Mouse (Mus musculus) cerebellum, adult 11 months (tissue): ENCODE data around the gene Syne4.

Source experiments
- DNase-seq: peaks from one replicate; pipeline ENCODE4 v3.0.0; 2022

Syne4 gene

DNA sequence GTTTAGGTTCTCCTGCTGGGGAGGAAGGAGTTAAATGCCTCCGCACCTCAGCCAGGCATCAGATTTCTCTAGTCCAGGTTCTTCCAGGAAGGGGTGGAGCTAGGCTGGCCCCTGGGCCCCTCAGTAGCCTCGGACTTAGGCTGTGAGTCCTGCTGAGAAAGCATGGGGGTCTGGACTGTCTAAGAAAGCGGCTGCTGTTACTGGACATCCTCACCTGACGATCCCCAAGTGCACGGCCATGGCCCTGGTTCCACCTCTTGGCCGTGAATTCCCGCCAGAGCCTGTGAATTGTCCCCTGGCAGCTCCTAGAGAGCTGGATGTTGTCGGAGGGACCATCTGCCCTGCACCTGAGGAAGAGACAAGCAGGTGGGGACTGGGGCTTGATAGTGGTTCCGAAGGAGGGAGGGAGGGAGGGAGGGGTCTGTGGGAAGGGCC, at the start of gene Syne4:
Gene Syne4 (plus strand): TSS at position 87 of the 435 bp plus-strand sequence.
- no peak for DNase-seq

DNA sequence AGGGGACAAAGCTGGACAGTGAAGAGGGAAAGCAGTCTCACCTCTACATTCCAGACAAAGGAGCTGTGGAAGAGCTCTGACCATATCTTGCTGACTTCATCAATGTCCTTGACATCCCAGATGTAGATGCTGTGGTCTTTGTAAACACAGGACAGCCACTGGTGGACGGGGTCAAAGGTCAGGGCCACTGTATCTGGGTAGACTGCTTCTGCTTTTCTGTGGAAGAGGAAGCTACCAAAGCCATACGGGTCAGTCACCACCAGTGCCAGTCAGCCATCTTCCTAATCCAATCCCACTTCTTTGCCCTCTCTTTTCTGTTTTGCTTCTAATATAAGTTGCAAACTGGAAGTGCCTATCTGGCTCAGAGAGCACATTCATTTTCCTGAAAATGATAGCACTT, 49.6 kb upstream of the Syne4 start:
- no peak for DNase-seq

DNA sequence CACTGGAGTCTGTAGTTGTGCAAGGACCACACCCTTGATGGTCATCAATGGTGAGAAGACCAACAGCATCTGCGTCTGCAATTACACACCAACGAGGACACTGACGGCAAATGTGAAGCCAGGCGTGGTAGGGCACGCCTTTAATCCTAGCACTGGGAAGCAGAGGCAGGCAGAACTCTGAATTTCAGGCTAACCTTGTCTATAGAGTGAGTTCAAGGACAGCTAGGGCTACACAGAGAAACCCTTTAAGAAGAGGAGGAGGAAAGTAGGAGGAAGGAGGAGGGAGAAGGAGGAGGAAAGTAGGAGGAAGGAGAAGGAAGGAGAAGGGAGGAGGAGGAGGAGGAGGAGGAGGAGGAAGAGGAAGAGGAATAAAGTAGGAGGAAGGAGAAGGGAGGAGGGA, 49.1 kb upstream of the Syne4 start:
- DNase-seq: no peak

DNA sequence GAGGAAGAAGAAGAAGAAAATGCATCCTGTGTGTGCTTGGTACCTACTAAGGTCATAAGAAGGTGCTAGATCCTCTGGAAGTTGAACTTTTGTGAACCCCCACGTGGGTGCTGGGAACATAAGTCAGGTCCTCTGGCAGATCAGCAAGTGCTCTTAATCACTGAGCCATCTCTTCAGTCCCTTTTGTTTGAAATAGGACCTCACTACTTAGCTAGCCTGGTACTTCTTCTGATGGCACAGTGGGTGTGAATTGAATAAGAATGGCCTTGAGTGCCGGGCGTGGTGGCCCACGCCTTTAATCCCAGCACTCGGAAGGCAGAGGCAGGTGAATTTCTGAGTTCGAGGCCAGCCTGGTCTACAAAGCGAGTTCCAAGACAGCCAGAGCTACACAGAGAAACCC, 48.7 kb upstream of the Syne4 start:
- DNase-seq: no peak

DNA sequence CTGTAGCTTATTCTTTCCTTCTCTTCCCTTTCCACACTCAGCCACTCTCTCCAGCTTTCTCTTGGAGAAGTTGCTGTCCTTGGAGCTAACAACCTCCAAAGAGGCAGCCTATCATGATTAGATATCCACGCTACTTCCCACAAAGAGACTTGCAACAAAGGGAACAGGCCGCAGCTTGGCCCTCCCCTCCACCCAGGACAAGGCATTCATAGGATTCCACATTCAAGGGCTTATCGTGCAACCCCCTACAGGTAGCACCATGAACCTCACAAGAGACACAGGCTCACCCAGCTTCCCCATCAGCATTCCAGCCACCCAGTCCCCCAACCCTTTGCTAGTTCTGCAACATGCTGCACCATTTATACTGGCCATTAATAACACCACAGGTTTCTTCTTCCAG, 47.8 kb upstream of the Syne4 start:
- no peak for DNase-seq

DNA sequence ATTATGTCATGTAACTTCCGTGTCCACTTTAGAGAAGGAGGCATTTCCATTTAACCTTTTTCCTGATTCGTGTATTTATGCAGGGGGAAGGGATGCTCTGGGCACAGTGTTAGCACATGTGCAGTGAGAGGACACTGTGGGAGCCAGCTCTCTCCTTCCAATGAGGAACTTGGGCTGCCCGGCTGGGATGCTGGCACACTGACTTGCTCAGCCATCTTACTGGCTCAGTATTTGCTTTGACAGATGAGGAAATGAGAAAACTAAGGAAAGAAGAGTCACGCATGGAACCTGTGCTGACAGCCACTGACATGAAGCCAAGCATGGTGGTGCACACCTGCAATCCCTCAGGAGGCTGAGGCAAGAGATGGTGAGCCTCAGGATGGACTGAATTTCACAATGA, 45.0 kb upstream of the Syne4 start:
- DNase-seq: no peak

DNA sequence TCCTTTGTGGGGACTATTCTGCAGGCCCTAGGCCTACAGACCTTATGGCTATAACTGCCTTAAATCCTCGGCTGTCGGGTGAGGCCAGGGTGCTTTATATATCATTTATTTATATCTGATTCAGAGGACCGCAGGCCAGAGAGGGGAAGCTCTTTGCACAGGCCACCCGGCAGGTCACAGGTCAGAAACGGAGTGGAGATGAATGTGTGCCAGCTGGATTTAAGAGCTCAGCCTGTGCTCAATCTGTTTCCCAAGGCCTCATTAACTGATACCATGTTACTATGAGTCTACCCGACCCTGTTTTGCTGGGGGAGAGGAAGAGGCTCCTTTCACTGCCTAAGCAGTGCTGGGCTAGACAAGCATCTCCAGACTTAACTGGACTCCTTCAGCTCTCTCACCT, 40.2 kb upstream of the Syne4 start:
- no peak for DNase-seq

DNA sequence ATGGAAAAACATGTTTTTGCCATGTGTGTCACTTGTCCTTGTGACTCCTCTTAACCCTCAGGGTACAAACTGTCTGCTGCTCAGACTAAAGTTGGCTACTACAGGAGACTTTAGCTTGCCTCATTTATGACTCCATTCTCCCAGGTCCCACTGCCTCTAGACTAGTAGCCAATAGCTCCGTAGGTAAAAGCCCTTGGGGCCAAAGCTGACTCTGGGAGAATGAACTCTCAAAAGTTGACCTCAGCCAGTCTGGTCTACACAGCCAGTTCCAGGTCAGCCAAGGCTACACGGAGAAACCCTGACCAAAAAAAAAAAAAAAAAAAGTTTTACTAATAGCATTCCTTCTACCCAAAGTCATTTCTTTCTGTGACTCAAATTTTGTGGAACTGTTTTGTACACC, 35.7 kb upstream of the Syne4 start:
- DNase-seq: no peak

DNA sequence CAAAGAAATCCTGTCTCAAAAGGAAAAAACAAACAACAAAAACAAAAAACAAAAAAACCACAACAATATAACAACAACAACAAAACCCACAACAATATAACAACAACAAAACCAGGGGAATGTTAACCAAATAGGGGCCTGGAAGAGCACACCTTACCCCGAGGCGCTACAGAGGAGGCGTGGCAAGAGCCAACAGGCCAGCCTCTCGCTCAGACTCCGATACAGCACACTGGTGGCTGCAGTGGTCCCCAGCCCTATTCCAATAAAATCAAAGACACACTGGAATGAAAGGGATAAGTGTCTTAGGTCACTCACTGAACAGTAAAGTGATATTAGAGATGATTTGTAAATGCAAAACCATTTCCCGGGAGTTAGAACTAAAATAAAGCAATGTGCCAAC, 35.1 kb upstream of the Syne4 start:
- no peak for DNase-seq

DNA sequence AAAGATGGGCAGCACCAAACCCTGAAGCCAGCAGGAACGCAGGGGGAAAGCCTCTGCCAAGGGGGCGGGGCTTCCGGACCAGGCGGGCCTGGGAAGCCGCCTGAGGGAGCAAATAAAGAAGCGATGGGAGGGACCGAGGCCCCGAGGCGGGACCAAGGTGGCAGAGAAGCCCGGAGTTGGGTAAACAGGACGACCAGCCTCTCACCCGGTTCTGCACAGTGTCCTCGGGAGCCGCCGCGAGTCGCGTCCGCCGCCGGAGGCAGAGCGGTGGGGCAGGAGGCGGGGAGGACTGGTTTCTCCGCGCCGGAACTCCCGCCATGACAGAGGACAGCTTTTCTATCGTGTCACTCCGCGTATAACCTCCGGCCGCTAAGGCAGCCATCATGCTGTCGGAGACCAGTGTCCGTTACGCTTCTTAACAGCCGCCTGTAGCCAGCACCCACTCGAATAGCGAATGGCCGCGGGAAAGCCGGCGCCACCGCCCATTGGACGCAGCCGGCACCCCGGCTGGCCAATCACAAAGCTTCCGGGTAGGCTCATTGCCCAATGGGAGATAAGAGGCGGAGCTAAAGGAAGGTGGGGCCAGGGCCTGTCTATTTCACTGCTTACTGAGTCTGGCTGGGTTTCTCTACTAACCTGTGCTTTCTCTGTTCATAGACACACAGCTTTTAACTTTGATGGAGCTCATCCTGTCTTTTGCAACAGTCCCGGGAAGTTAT, 34.5 kb upstream of the Syne4 start, which contains the start of the genes Thap8 and Wdr62:
Gene Thap8 (plus strand): TSS at position 144 of the 719 bp plus-strand sequence.
Gene Wdr62 (minus strand): TSS at position 469 of the 719 bp plus-strand sequence.
- peak; percentile 88 for DNase-seq

DNA sequence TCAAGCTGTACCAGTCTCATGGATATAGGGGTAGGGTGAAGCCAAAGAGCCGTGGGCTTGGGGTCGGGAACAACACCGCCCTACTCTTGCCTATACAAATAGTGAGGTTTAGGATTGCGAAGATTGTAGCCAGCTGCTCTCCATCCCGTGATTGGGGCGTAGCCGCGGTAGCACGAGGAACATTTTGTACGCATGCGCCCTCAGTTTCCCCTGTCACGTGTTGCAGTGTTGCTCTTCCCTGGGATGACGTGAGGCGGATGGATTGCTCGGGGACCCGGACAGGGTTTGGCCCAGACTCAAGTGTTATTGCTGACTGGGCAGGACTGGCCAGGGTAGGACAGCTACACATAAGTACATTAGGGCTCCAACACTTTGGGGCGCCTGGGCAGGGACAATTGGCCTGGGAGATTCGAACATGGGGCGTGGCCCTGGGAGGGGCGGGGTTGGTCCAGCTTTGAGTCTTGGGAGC, 33.9 kb upstream of the Syne4 start:
- DNase-seq: peak; percentile 81

DNA sequence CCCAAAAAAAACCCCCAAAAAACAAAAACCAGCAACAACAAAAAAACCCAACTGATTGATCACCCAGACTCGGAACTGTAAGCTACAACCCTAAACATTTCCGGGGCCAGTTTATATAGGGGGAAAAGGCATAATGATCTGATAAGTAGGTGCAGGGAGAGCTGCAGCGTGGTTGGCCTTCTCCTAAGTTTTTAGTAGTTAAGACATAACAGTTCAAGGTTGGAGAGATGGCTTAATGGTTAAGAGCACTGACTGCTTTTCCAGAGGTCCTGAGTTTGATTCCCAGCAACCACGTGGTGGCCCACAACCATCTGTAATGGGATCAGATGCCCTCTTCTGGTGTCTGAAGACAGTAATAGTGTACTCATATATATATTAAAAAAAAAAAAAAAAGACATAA, 33.1 kb upstream of the Syne4 start:
- DNase-seq: no peak

DNA sequence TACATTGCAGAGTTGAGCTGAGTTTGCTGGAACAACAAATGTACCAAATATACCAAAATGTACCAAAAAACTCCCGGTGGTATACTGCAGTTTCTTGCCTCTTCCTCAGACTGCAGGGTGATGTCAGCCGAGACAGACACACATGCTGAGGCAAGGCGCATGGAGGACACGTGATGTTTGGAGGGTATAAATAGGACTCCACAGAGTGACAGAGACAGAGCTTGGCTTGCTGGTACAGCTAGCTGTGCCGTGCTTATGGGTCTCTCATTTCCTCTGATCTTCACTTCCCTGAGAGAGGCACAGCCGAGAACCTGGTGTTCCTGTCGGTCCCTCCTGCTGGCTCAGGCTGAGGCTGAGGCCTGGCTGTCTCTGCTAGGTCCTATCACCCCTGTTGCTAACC, 31.9 kb upstream of the Syne4 start:
- no peak for DNase-seq

DNA sequence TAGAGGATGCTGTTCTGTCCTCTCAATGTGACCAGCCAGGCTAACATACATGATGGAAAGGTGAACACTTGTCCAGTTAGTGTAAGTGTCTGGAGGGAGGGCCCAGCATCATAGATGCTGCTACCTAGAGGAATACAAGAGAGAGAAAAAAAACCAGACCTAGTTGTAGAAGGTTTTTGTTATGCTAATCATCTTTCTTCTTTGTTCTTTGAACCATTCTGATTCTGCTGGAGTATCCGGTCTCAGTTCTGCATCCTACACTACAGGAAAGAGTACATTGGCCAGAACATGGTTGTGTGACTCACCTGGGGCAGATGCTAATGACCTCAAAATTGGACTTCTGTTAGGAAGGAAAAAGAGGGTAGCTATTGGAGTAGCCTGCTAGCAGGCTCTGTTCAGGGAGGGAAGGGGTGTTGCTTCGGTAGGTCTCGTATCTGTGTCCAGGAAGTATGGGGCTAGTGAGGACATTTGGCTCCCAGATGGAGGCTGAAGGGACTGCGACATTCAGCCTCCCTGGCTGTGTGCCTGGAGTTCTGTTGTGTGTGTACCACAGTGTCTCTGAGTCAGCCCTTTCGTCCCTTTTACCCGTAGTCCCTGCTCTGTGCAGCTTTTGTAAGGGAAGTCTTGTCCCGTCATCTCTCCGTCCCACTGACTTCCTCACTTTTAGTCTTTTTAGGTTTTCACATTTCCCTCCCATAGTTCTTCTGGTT, 27.8 kb upstream of the Syne4 start:
- DNase-seq: peak; percentile 83

DNA sequence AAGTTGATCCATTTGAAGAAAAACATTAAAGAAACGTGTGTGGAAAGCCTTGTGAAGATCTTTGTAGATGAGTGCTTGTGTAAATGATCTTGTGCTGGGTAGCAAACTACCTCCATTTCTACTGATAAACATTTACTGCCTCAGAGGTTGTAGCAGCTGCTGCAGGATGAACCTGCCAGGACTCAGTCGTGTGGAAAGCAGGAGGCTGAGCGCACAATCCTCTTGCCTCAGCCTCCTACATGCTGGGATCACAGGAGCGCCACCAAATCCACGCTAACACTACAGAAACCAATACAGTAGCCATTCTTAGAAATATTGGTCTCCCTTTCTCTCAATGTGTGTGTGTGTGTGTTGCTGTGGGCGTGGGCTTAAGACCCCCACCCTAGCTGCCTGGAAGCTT, 26.6 kb upstream of the Syne4 start:
- peak; percentile 41 for DNase-seq

DNA sequence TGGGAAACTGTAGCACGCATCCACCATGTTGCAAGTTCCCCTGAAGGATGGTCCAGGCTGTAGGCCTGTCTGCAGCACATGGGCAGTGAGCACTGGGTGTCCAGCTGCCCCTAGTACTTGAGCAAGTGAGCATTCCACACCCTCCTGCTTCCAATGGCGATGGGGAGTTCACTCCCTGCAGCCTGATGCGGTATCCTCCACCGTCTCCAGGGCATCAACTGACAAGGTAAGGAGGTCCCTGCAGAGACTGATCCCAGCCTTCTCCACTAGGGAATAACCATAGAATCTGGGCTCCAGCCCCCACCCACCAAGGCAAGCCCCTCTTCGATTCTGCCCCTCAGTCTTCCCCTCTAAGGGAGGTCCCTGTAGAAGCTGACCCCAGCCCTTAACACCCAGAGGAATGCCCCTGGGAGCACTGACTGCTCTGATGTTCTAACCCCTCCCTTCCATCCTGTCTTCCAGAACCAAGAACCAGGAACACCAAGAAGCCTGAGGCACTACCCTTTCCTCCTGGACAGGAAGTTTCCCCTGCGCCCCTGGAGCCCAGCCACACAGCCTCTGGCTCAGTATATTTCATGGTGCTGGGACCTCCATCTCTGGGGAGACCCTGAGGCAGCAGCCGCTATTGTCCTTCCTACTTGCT, 25.4 kb upstream of the Syne4 start:
- peak; percentile 35 for DNase-seq

DNA sequence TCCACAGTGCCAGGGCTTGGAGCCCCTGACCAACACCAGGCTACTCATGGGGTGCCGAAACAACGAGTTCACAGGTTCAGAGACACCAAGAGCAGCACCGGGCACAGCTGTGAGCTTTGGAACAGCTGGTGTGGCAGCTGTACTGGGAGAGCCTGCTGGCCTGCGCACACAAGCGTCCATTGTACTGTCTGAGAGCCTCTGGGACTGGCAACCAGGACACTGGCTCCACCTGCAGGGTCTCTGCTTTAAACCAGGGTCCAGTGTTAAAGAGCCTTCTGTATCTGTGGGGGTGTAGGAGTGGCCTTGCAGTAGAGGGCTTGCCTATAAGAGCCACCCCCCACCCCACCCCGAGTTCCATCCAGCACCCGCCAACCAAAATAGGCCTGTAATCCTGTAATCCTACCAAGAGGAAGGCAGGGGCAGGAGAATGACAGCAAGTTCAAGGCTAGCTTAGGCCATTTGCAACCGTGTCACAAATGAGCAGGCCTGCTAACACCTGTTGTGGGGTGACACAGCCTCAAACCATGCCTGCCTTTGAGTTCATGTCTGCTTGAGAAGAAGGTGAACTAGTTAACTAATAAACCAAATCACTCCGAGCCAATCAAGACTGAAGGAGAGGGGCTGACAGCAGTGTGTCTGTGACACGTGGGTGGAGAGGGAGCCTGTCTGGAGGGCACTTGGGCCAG, 24.8 kb upstream of the Syne4 start:
- DNase-seq: peak; percentile 34

DNA sequence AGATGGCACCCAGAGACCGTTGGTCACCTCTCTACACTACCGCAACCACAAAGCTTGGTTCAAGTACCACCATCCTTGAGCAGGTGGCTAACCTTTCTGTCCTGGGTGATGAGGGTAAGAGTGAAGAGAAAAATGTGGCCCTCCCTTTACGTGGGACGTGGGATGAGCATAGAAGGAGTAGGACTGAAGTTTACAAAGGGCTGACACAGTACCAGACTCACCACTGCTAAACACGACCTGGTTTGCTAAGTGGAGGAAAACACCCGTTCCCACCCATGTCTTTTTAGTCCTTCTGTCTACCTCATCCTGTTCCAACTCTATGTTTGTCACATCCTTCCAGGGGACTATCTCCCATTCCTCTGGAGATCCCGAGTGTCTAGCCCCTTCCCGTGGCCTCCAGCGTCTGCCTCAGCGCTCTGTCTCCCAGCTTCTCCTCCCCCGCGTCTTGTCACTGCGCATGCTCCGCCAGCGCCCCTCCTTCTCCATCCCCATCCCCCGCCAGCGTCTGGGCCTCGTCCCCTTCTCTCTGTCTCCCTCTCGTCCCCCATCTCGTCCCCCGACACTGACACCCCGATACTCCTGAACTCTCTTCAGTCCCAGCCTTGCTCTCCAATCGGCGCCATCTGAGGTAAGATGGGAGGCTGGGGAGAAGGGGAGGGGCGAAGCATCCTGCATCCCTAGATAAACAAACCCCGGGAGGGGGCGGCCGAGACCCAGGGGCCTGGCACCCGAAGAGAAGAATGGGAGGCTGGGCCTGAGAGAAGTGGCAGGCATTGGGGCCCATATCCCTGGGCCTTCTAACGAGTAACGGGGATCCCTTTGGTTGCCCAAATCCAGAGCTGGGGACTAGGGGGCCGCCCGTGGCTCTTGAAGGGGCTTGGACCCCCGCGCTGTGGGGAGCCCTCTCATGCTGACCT, 23.1 kb upstream of the Syne4 start, which contains the start of gene Clip3:
Gene Clip3 (plus strand): TSS at position 514 of the 917 bp plus-strand sequence.
- DNase-seq: peak; percentile 90

DNA sequence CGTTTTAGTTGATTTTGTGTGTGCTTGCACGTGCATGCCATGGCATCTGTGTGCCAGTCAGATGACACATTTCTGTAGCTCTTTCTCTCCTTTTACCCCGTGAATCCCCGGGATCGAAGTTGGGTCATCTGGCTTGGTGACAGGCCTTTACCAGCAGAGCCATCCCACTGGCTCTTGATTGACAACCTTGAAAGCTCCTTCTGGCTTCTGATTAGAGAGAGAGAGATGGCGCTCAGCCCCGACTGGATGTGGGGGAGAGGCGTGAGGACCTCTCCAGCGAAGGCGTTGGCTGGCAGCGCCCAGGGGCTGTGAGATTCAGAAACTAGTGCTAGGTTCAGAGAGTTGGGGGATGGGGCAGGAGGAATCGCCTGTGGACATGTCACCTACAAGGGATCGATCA, 20.8 kb upstream of the Syne4 start:
- DNase-seq: peak; percentile 49

DNA sequence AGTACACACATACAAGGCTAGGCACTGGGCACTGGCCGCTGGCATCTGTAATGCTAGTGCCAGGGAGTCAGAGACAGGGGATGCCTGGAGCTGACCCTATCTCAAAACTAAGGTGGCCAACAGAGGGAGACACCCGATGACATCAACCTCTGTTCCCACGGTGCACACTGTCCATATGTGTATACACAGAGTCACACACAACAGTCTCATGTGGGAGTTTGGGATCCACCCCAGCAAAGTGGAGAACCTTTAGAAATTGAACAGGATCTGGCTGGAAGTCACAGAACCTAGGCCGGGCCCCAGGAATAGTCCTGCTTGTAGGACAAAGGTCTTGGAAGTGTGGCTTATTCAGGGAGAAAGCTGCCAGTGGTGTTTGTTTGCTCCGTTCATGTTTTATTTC, 20.3 kb upstream of the Syne4 start:
- peak; percentile 43 for DNase-seq

DNA sequence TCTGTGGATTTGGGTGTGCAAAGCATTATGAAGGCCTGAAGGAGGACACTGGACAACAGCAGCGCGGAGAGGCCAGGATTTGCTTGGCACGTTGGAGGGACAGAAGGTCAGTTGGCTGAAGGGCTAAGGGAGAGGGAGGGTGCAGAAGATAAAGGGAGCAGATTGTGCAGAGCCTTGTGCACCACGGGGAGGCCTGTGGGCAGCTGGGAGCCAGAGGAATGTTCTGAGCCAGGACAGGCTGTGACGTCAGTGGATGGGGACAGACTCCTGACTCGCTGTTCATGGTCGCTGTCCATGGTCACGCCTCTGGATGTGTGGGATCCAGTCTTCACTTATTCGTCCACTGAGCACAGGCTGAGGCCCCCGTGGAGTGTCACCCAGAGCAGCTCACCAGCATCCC, 19.5 kb upstream of the Syne4 start:
- peak; percentile 93 for DNase-seq

DNA sequence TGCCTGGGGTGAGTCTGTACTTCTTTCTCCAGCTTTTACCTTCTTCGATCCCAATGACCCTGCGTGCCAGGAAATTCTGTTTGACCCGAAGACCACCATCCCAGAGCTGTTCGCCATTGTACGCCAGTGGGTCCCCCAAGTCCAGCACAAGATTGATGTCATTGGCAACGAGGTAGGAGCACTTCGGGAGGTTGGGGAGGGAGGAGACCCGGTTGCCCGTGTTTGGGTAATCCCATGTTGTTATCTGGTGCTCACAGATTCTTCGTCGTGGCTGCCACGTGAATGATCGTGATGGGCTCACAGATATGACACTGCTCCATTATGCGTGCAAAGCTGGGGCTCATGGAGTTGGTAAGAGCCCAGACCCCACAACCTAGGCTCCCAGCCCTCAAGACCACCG, 17.8 kb upstream of the Syne4 start:
- DNase-seq: no peak
